Mouse (Mus musculus): ENCODE measurements around the gene Elp4.

GRCm38 (mm10) chr2:105810286-105810685 lies 94.1 kb downstream of the Elp4 start:
- TF ChIP-seq POU5F1 (IDR thresholded peaks at IDR 0.05; ENCODE audit: borderline replicate concordance, low read length) = no peak
- no peak for TF ChIP-seq CTCF (conservative IDR thresholded peaks at IDR 0.05; ENCODE audit: low read length)
- no peak for TF ChIP-seq NANOG (IDR thresholded peaks at IDR 0.05; ENCODE audit: borderline replicate concordance, low read length)

Data from E14TG2a.4 (cell line).